Mouse (Mus musculus) heart, adult 11 months (tissue): ENCODE measurements around the gene Proca1.

Source experiments
- DNase-seq: peaks from one replicate; pipeline ENCODE4 v3.0.0; 2022

Proca1 gene

DNA sequence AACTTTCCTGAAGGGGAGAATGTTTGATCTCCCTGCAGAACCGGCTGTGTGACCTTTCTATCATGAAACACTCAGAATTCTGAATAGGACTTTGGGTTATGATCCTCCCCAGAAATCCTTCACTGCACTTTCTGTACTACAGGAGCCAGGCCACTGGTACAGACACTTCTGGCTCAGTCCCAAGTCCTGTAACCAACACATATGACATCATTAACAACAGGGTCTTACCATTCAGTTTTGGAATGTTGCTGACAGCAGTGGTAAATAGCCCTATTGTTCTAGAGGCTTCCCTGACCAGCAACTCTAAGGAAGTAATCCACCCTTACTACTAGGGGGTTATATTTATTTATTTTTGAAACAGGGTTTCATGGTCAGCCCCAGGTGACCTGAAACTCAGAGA is at the start of gene Proca1:
Gene Proca1 (plus strand): TSS at position 280 of the 400 bp plus-strand sequence.
- DNase-seq: no peak

DNA sequence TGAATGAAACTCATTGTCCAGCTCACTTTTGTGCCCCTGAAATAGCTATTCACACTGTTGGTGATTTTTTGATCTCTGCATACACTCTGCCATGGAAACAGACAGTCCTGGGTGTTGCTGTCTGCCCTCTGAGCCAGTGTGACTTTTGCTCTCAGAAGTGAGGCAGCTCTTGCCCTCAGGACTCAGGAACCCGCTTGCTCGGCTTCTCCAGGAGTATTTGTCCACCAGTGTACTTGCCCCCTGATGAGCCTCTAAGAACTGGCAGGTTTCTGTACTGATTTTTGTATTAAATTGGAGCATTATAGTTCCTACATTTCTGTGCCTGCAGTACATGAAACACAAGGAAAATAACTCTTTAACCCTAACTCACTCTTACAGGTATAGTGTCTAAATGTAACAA is 49.7 kb upstream of the Proca1 start:
- peak; percentile 67 for DNase-seq

DNA sequence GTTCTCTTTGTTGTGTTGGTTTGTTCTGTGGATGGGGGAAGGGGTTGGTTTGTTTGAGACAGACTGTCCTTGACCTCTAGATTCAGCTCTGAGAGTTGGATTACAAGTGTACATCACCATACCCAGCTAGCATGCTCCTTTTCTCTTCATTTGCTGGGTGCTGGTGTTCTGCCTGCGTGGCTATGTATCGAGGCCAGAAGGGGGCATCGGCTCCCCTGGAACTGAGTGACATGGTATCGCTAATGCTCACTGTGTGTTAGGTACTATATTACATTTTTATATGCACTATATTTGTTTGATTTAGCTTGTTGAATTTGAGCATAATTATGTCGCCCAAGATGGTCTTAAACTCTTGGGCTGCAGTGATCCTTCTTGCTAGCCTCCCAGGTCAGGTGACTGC is 47.0 kb upstream of the Proca1 start:
- DNase-seq: peak; percentile 74

DNA sequence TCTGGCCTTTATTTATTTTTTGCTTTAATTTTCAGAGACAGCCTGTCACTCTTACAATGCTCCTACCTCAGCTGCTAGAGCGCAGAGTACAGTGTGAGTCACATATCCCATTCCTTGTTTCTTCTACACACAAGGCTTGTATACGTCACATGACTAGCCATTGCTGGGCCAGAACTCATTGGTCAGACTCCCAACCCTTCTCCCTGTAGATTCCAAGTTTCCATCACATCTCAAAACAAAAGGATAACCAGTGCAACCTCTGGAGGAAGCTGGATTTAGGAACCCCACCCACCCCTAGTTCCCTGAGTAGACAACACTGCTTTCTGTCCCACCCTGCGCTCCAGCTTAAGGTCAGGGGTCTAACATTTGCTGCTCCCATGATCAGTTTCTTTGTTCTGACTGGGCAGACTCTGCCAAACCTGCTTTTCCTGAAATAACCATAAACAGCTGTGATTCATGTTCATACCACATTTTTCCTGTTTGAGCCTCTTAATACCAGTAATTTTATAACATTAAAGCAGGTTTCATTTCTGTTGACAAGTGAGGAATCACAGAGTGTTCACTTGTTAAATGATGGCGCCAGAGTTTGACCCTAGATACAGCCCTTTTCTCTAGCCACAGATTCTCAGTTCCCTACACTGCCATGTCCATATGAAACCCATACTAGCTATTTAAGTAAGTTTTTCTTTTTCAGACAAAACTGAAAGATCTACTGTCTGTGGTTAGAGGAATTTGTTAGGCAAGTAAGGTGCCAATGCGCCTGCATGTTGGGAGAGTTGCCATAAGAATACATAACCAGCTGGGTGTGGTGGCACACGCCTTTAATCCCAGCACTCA is 46.3 kb upstream of the Proca1 start:
- DNase-seq: peak; percentile 96

DNA sequence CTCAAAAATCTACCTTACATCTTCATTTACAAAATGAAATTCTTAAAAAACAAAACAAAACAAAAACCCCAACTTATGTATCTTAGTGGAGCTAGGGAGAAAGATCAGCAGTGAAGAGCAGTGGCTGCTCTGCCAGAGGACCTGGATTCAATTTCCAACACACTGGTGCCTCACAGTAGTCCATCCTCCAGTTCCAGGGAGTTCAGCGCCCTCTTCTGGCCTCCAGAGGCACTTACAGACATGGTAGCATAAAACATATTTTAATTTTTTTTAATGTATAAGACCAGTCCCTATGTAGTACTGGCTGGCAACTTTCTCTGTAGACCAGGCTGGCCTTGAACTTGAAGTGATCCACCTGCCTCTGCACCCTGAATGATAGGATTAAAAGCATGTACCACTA is 42.0 kb upstream of the Proca1 start:
- DNase-seq: no peak

DNA sequence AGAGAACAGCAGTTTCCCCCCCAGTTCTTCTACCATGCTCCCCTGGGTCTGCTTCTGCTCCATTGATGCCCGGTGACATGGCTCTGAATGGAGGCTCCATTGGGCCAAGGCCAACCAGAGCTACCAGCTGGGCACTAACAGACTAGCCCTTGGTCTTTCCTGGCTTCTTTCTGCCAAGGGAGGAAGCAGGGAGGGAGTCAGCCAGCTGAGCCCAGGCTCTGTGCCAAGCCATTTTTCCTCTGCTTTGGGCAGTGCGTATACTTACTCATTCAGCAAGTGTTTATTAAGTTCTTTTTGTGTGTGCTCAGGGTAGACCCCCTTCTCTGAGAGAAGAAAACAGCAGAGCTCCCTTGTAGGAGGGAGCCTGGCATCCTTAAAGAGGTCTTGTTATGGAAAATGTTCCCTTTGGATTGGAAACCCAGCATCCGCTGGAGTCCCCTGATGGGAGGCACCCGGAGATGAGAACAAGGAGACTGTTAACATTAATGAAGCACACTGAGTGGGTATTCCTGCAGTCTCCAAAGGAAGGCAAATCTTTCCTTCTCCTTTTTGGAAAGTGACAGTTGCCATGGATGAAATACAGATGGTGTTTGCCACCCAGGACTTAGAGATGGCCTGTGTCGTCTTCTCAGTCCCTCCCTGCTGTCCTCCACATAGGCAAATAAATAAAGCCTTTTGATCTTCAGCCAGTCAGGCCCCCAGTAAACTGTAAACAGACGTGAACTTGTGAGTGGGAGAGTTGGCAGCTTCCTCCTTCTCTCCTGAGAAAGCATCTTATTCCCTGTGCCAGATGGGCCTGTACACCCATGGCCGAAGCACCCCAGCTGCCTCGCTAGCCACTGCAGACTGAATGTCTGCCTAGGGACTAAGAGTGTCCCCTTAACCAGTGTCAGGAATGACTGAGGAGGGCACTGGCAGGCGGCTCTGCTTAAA is 40.6 kb upstream of the Proca1 start:
- DNase-seq: peak; percentile 96

DNA sequence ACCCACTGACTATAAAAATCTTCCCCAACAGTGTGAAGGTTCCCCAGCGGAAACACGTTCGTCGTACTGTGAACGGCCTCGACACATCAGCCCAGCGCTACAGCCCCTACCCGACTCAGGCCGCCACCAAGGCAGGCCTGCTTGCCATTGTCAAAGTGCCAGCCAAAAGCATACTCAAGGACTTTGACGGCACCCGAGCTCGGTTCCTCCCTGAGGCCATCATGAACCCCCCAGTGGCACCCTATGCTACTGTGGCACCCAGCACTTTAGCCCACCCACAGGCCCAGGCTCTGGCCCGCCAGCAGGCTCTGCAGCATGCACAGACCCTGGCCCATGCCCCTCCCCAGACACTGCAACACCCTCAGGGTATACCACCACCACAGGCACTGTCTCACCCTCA is 39.4 kb upstream of the Proca1 start:
- DNase-seq: no peak

DNA sequence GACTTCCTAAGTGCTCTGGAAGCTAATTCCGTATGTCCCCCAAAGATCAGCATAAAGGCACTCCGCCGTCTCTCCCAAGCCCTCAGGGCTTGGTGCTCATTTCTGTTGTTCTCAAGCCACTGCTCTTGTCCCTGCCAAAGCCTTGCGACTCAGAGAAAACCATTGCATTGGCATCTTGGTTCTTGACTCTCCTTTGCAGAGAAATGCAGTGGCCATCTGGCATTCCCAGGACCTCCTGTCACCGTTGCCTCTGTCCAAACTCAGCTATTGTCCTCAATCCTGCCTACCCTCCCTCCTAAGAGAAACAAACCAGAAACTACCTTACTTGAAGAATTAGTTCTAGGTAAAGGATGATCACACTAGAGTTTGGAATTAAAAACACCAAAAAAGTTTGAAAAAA is 37.5 kb upstream of the Proca1 start:
- DNase-seq: no peak

DNA sequence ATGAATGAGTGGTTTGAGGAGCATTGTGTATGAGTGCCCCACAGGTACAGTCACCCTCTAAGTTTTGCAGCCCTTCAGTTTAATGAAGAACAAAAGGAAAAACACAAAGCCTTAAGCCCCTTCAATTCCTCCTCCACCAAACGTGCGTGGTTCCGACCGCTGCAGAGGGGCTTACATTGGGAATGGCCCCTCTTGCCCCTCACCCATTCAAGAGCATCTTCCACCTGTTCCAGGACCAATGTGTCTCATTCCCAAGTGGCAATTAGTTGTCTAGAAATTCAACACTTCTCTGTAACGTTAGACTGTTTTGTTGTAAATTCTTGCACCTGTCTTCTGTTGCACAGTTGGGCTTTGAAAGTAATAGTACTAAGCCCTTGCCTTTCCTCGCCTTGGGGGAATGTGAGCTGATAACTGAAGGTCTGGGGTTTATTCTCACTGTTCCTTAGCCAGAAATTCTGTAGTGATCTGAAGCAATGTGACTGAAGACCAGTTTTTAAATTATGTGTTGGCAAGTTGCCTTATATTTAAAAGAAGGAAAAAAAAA is 37.0 kb upstream of the Proca1 start:
- no peak for DNase-seq

DNA sequence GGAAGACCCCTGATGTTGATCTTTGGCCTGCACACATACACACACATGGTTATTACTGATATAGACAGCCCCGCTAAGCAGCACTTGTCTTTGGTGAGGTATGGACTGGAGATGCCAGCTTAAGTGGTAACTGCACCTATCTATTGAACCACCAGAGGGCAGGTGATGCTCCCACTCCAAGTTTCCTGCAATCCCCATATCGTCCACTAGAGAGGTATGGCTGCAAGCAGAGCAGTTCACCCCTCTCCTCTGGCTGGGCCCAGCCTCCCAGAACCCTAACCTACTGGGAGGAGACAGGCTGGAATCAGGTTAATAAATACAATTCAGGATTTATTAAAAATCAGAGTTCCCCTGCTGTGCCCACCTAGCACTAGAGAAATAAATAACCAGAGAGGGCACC is 34.1 kb upstream of the Proca1 start:
- DNase-seq: peak; percentile 96

DNA sequence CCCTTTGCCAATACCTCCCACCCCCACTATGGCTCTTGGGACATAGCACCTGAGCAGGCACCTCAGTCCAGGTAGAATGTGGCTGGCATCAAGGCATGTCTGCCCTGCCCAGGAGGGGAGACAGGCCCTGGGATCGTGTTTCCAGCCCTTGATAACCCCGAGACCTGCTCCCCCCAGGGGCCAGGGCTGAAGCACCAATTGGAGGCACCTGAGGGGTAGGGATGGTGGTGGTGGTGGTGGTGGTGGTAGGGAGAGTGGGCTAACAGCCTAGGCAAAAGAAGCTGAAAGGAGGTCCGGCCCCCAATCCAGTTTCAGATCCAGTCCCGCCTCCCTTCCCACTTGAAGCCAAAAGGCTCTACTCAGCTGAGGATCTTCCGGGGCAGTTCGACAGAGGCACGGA is 33.6 kb upstream of the Proca1 start:
- peak; percentile 92 for DNase-seq

DNA sequence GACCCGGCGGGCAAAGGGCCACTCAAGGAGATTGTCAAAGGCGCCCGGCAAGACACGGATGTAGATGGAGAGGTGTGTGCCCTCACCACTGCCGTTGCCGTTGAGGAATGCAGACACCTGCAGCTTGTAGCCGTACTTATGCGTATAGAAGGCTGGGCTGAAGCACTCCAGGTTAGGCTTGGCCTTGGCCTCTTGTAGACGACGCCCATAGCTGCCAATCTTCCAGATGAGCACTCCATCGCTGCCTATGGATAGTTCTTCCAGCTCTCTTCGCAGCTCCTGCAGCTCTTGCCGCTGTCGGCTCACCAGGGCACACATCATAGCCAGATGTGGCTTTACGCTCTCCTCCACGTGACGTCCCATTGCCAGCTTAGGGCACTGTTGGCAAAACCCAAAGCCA is 33.0 kb upstream of the Proca1 start:
- DNase-seq: peak; percentile 91

DNA sequence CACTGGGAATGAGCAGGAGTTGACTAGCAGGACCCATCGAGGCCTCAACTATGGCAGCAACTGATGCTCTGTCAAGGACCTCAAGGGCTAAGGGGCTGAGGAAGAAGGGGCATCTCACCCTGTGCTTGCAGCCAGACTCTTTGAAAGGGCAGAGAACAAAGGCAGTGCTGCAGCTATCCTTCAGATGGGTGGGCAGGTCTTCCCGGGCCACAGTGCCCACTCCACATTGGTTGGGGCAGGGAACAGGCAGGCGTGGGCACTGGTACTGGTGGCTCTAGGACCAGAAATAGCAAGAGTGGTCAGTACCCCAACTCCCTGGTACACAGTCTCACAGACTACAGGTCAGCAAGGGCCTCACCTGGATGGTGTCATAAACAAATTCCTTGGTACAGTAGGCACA is 32.5 kb upstream of the Proca1 start:
- peak; percentile 89 for DNase-seq

DNA sequence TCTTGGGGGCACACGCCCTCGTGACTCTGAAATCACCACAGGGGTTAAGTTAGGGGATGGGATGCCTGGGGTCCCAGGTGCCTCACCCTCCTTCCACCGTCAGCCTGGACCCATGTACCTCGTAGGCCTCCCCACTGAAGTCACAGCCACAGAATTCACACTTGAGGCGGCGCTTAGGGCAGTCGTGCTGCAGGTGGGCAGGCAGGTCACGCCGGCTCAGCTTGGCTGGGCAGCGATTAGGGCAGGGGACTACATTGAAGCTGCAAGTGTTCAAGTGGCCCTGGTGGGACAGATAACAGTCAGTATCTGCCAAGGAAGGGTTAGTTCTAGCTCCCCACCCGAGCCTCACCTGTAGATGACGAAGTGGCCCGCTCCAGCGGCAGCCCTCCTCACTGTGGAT is 32.0 kb upstream of the Proca1 start:
- peak; percentile 90 for DNase-seq

DNA sequence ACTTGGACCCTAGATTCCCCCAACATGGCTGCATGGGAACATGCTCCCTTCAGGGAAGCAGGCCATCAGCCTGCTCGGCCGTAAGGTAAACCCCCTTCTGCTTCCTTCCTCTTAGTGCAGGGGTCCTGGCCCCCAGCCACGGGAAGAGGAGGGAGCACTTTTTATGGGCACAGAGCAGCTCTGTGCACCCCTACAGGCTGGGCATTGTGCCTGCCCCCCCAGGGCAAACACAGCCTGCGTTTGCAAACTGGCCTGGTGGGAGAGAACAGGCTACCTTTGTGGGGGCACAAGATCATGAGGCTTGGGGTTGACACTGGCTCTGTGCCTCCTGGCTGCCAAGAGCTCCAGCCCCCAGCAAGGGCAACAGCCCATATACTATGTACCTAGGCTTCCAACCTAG is 31.2 kb upstream of the Proca1 start:
- peak; percentile 89 for DNase-seq

DNA sequence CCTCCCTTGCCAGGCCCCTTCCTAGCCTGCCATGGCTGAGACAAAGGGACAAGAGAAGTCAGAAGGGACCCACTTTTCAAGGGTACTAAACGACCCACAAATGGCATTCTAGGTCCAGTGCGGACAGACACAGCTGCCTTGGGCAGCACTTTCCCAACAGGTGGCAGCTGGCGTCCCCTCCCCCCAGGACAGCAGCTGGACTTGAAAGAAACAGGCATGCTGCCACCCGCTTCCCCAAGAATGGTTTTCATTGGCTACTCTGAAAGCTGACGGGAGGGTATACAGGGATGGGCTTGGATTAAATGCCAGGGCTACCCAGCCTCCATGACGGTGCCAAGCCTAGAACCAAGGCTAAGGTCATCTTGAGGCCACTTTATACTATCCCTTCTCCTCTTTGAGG is 30.7 kb upstream of the Proca1 start:
- DNase-seq: peak; percentile 91

DNA sequence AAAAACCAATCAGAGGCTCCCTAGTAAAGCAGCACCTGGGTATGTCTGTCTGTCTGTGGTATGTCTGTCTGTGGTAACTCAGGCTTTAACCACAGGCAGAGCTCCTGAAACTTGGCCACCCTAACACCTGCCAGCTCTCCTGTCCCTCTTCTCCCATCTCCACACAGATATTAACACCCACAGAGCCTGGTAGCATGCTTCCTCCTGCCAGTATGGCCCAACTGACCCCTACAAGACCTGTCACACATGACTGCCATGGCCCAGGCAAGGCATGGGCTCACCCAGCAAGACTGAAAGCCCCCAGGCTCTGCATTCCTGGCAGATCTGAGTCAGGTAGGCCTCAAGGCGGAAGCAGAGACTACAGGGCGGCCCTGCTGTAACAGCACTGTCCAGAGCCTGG is 30.1 kb upstream of the Proca1 start:
- peak; percentile 94 for DNase-seq

DNA sequence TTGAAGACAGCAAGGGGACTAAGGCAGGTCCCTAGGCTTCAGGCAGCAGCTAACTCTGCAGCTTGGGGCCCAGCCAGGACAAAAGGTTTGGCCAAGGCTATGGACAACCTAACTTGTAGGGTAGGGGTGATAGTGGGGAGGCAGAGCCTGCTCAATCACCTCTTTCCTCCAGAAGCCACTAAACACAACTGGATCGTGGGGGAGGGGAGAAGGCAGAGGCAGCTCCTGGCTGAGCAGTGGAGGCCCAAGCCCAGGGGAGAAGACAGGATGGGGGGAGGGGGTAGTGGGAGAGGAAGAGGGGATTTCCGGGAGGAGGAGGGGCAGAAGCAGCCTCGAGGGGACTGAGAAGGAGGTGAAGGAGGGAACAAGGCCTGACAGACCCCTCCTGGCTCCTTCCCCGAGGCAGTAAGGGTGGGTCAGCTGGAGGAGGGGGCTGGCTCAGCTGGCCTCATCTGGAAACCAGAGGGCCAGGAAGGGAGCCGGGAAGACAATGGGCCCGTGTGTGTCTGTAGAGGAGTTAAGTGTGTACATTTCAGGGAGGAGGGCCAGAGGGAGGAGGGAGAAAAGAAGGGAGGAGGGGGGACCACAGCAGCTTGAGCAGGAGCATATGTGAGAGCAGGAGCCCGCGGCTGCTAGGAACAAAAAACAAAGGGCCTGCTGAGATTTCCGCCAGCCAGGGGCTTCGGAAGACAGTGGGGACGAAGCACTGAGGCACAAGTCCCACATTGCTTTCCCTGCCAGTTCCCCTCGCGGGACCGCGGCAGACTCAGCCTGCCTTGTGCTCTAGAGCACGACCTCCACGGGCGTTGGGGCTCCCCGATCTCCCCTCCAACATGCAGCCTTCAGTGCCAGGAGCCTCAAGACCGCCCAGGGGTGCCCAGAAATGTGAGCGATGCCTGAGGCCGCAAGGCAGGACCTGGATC is 29.2 kb upstream of the Proca1 start:
- DNase-seq: peak; percentile 98

DNA sequence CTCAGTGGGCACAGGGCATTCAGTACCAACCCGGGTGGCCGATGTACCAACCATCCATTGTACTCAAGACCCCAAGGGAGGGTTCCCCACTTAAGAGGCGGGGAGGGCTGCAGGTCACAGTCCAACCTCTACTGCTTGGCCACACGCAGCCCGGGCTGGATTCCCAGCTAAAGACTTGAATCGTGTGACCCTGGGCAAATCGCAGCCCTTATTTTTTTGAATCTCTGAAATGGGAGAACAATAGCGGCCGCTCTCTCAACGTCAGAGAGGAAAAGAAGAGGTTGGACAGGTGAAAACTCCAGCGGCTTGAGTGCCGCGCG is 28.6 kb upstream of the Proca1 start:
- peak; percentile 94 for DNase-seq

DNA sequence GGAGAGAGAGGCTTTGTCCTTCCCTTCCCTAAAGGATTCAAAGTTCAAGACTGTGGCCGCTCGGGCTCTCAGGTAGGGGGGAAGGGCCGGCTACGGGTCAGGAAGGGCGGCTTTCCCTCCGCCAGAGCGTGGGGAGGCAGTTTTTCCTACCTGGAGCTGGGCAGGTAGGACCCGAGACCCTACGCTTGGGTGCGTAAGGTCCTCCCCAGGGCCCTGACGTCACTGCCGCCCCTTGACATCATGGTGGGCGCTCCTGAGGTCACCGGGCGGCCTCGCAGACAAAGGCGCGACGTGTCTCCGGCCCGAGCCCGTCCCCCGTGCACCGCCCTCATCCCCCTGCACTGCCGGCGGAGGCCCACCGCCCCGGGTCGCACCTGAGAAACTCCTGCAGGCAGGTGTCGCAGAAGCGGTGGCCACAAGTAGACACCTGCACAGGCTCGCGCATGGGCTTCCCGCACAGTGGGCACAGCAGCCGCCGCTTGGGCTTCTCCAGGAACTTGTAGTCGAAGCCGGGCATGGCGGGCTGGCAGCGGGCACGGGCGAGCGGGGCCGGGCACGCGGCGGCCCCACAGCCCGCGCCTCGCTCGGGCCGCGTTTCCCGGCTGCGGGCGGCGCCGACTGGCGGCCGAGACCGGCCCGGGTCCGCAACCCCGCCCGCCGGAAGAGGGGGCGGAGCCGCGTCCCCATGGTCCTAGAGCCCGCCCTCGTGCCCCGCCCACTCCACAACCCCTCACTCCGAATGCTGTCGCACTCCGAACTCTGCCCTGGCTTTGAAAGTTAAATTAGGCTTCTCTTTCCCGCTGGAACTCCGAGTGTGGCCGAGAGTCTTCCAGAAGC is 28.1 kb upstream of the Proca1 start, which contains the start of gene Traf4:
Gene Traf4 (minus strand): TSS at position 666 of the 837 bp plus-strand sequence.
- peak; percentile 99 for DNase-seq

DNA sequence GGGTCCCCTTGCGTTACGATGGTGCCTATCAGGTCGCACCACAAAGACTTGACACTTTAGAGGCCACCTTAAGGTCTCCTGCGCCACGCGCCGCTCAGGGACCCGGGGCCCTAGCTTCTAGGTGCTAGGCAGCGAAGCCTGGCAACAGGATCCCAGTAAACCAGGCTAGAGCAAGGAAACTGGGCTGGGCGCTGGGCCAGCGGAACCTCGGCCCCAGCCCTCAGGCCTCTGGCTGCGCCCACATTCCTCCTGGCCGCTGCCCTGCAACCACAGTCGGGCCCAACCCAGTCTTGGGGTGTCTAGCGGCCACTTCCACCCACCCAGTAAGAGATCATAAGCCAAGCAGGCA is 27.5 kb upstream of the Proca1 start:
- no peak for DNase-seq

DNA sequence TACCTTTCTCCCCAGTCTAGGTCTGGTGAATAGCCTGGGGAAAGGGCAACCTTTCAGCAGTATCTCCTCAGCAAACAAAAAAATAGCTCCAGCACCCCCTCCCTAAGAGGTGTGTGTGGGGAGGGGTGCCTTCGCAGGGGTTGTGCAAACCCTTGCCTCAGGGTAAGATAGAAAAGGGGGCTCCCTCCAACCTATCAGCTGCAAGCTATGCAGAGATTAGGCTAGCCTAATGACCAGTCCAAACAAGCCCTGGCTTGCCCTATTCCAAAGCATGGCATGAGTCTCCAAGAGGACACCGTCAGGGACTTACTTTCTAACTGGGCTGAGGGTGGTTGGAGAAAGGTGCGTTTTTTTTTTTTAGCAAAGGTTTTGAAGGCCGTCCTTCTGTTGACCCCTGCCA is 27.0 kb upstream of the Proca1 start:
- DNase-seq: peak; percentile 85
